Mouse (Mus musculus) embryonic facial prominence, embryonic 10.5 days (tissue): ENCODE measurements around the gene Cd151. TPM values are rescaled to one million over a fixed set of nuclear protein-coding genes. Genes with fewer than 3 reads are reported as not detected.

ENCODE experiments used
- DNase-seq: peaks from one replicate; pipeline ENCODE4 v3.0.0-alpha.2; 2017; ENCODE audit warnings: low spot score
- H3K27ac ChIP-seq: fragments of 300-500 bp; sonication (generic); replicated peaks from 2 replicates; pipeline ENCODE4 v1.5.1; 2016; ENCODE audit warnings: mild to moderate bottlenecking
- H3K27me3 ChIP-seq: fragments of 300-500 bp; sonication (generic); replicated peaks from 2 replicates; pipeline ENCODE4 v1.6.1; 2016; ENCODE audit warnings: low read depth, mild to moderate bottlenecking; ENCODE audit not compliant: poor library complexity, severe bottlenecking
- H3K36me3 ChIP-seq: fragments of 300-500 bp; sonication (generic); replicated peaks from 2 replicates; pipeline ENCODE4 v1.6.1; 2016; ENCODE audit warnings: mild to moderate bottlenecking, moderate library complexity
- H3K4me1 ChIP-seq: fragments of 300-500 bp; sonication (generic); 2 replicates; pipeline ENCODE4 v1.6.1; 2016
- H3K4me3 ChIP-seq: fragments of 300-500 bp; sonication (generic); 2 replicates; pipeline ENCODE4 v1.5.1; 2016; ENCODE audit warnings: mild to moderate bottlenecking, moderate library complexity
- H3K9me3 ChIP-seq: fragments of 300-500 bp; sonication (generic); 2 replicates; pipeline ENCODE4 v1.6.1; 2016; ENCODE audit warnings: mild to moderate bottlenecking
- WGBS: fragments of 180-500 bp; shearing (Covaris S2); methylation state at CpG from one replicate; pipeline ENCODE4 v1.1.7; 2016; 5-methylcytosine and 5-hydroxymethylcytosine counted together
- polyA plus RNA-seq: library from polyadenylated mRNA; unstranded; fragments of >200 nt; fragmentation: Nextera tagmentation; extraction: Ambion mirVana; gene quantifications from 2 replicates; pipeline ENCODE4 v1.2.1, GENCODE M21; 2016

The Cd151 gene
- polyA plus RNA-seq, result 20.6 and 22.4 TPM in 2 replicates

- H3K4me1 ChIP-seq, result peaks cover 66% of the 10 kb centered on the region
- peak; percentile 93 for DNase-seq
- peak within 1 kb of the TSS; percentile 92 for H3K27ac ChIP-seq
- H3K27me3 ChIP-seq, result peaks cover 47% of the 10 kb centered on the region
- under 1% methylated on average over 52 of the region's 52 CpGs for WGBS
- H3K9me3 ChIP-seq, result no peaks in the 10 kb centered on the region
- peaks cover 34% of the 10 kb centered on the region for H3K36me3 ChIP-seq
- H3K4me3 ChIP-seq, result peak within 1 kb of the TSS; percentile 76
These were observed at the start of gene Cd151 for GRCm38 (mm10) chr7:141467230-141468030. Gene Cd151 (plus strand): TSS chr7:141467392.

- DNase-seq, result no peak
- WGBS, result 71% methylated on average over 8 of the region's 8 CpGs
- Histone ChIP-seq H3K9me3 (no peaks in the 10 kb centered on the region), H3K27ac (no peak overlapping the region), H3K27me3 (no peaks in the 10 kb centered on the region), H3K36me3 (no peaks in the 10 kb centered on the region), H3K4me1 (peaks cover 13% of the 10 kb centered on the region), H3K4me3 (no peak overlapping the region)
These were observed 49.2 kb upstream of the Cd151 start for GRCm38 (mm10) chr7:141417731-141418681.

- Histone ChIP-seq H3K27ac (no peak overlapping the region), H3K9me3 (no peaks in the 10 kb centered on the region), H3K4me1 (peaks cover 8% of the 10 kb centered on the region), H3K36me3 (no peaks in the 10 kb centered on the region), H3K4me3 (no peak overlapping the region), H3K27me3 (no peaks in the 10 kb centered on the region)
- 82% methylated on average over 7 of the region's 7 CpGs for WGBS
- DNase-seq, result no peak
These were observed 48.2 kb upstream of the Cd151 start for GRCm38 (mm10) chr7:141418970-141419369.

- Histone ChIP-seq H3K27ac (no peak overlapping the region), H3K4me3 (no peak overlapping the region), H3K9me3 (no peaks in the 10 kb centered on the region), H3K36me3 (no peaks in the 10 kb centered on the region), H3K4me1 (no peaks in the 10 kb centered on the region), H3K27me3 (no peaks in the 10 kb centered on the region)
- WGBS, result 82% methylated on average over 9 of the region's 9 CpGs
- DNase-seq, result no peak
These were observed 47.0 kb upstream of the Cd151 start for GRCm38 (mm10) chr7:141420030-141420702.

GRCm38 (mm10) chr7:141423811-141424210 lies 43.4 kb upstream of the Cd151 start:
- no peak overlapping the region for H3K4me3 ChIP-seq
- 71% methylated on average over 4 of the region's 4 CpGs for WGBS

GRCm38 (mm10) chr7:141426948-141427730 lies 40.1 kb upstream of the Cd151 start:
- Histone ChIP-seq H3K4me1 (peaks cover 27% of the 10 kb centered on the region), H3K27ac (no peak overlapping the region), H3K27me3 (peaks cover 19% of the 10 kb centered on the region), H3K4me3 (no peak overlapping the region), H3K9me3 (no peaks in the 10 kb centered on the region), H3K36me3 (peaks cover 23% of the 10 kb centered on the region)
- WGBS, result 83% methylated on average over 12 of the region's 12 CpGs
- no peak for DNase-seq

More at GRCm38 (mm10) chr7:141423811-141424210, 43.4 kb upstream of the Cd151 start:
- H3K27ac ChIP-seq, result no peak overlapping the region
- H3K9me3 ChIP-seq, result no peaks in the 10 kb centered on the region
- peaks cover 19% of the 10 kb centered on the region for H3K27me3 ChIP-seq
- H3K36me3 ChIP-seq, result no peaks in the 10 kb centered on the region; the same call in 1 of the 2 replicates
- no peak for DNase-seq
- H3K4me1 ChIP-seq, result peaks cover 11% of the 10 kb centered on the region

- Histone ChIP-seq H3K4me1 (peaks cover 37% of the 10 kb centered on the region), H3K4me3 (peak overlapping the region; percentile 53), H3K27ac (peak overlapping the region; percentile 55), H3K36me3 (peaks cover 38% of the 10 kb centered on the region), H3K9me3 (no peaks in the 10 kb centered on the region), H3K27me3 (peaks cover 19% of the 10 kb centered on the region)
- no peak for DNase-seq
- 50% methylated on average over 5 of the region's 5 CpGs for WGBS
These were observed 38.5 kb upstream of the Cd151 start for GRCm38 (mm10) chr7:141428701-141429100.

- peak within 1 kb of the TSS; percentile 55 for H3K27ac ChIP-seq
- peak within 1 kb of the TSS; percentile 53 for H3K4me3 ChIP-seq
- 3% methylated on average over 19 of the region's 19 CpGs for WGBS
- no peaks in the 10 kb centered on the region for H3K9me3 ChIP-seq
- peaks cover 19% of the 10 kb centered on the region for H3K27me3 ChIP-seq
- peaks cover 41% of the 10 kb centered on the region for H3K36me3 ChIP-seq
- peaks cover 43% of the 10 kb centered on the region for H3K4me1 ChIP-seq
- DNase-seq, result peak; percentile 81
These were observed 37.9 kb upstream of the Cd151 start, which contains the start of gene Cend1 for GRCm38 (mm10) chr7:141429310-141429709. Gene Cend1 (minus strand): TSS chr7:141429491.

GRCm38 (mm10) chr7:141429840-141430584 lies 37.2 kb upstream of the Cd151 start:
- no peak for DNase-seq
- 69% methylated on average over 9 of the region's 9 CpGs for whole genome bisulfite sequencing
- H3K4me1 ChIP-seq, result peaks cover 50% of the 10 kb centered on the region
- H3K27me3 ChIP-seq, result peaks cover 19% of the 10 kb centered on the region
- H3K9me3 ChIP-seq, result no peaks in the 10 kb centered on the region
- H3K36me3 ChIP-seq, result peaks cover 41% of the 10 kb centered on the region
- no peak overlapping the region for H3K27ac ChIP-seq
- peak overlapping the region; percentile 53; the same call in 1 of the 2 replicates for H3K4me3 ChIP-seq

GRCm38 (mm10) chr7:141430585-141431240 lies 36.5 kb upstream of the Cd151 start:
- WGBS, result 94% methylated on average over 9 of the region's 9 CpGs
- peaks cover 57% of the 10 kb centered on the region for H3K4me1 ChIP-seq
- H3K27ac ChIP-seq, result no peak overlapping the region
- DNase-seq, result no peak
- H3K27me3 ChIP-seq, result peaks cover 19% of the 10 kb centered on the region
- peak overlapping the region; percentile 11; the same call in 1 of the 2 replicates for H3K4me3 ChIP-seq
- H3K36me3 ChIP-seq, result peaks cover 42% of the 10 kb centered on the region
- H3K9me3 ChIP-seq, result no peaks in the 10 kb centered on the region
